Mouse (Mus musculus): ENCODE results near the gene Esam.

The Esam gene

DNA sequence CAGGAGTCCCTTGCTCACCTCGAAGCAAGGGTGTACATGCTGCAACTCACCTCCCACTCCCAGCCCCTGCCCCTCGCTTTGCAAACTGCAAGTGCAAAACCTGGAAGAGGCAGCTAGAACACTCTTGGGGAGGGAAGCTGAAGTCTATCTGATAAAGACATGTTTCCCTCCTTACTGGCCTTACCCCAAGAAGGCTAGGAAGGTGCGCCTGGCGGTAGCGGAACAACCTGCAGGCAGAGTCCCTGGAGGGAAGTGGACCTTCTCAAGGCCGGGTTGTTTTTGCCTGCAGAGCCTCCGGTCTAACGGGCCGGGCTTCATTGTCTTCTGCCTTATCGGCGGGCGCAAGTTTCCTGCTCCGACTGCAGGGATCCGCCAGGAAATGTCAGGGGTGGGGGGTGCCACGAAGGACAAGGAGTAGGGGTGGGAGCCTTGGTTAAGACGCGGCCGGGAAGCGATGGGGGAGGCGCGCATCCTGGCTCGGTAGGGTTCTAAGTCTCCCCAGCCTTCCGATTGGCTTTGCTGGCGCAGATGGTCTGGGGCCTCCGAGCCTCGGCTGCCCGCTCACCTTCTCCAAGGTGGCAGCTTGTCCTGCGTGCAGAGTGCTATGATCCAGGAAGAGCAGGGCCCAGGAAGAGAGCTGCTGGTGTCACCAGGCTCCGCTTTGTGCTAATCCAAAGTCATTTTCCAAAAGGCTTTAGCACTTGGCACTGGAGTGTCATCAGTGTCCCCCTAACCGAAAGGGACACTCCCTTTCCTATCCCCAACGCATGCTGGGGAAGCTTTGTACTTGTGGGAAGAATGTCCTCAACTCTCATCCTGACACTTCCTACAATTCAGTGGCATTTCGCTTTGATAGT, 2.4 kb downstream of the Esam start:
- DNase-seq (ENCODE audit: extremely low spot score, low spot score), result peak; percentile 59

GRCm38 (mm10) chr9:37530888-37531705, 3.2 kb downstream of the Esam start:
- DNase-seq (ENCODE audit: extremely low spot score, low spot score), result peak; percentile 34

- DNase-seq (ENCODE audit: extremely low spot score, low spot score), result no peak
Observed at GRCm38 (mm10) chr9:37536851-37537250, 9.0 kb downstream of the Esam start.

DNA sequence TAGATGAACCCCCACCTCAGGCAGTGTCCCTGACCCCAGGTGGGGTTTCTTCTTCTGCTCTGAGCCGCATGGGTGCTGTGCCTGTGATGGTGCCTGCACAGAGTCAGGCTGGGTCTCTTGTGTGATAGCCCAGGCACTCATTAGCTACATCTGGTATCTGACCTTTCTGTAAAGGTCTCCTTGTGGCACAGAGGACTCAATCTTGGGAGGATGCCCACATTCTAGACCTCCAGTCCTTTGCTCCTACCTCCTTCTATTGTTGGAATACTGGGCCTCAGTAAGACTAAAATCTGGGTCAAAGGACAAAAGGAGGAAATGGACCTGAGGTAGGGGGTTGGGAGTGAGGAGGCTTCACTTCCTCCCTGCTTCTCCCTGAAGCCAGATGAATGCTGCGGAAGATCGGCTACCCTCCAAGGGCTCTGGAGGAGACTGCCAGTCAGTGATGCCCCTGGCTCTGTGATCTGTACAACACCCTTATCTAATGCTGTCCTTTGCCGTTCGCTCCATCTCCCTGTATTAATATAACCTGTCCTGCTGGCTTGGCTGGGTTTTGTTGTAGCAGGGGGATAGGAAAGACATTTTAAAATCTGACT, 9.9 kb downstream of the Esam start:
- DNase-seq (ENCODE audit: extremely low spot score, low spot score), result no peak

- no peak for DNase-seq (ENCODE audit: extremely low spot score, low spot score)
Observed at GRCm38 (mm10) chr9:37539170-37540025, 11.5 kb downstream of the Esam start, which contains the start of gene Vsig2. Gene Vsig2, plus strand, starts transcription at chr9:37539255.

- no peak for DNase-seq (ENCODE audit: extremely low spot score, low spot score)
Observed at GRCm38 (mm10) chr9:37540226-37540625, 12.3 kb downstream of the Esam start.

- no peak for DNase-seq (ENCODE audit: extremely low spot score, low spot score)
Observed at GRCm38 (mm10) chr9:37540701-37541575, 13.1 kb downstream of the Esam start.

DNA sequence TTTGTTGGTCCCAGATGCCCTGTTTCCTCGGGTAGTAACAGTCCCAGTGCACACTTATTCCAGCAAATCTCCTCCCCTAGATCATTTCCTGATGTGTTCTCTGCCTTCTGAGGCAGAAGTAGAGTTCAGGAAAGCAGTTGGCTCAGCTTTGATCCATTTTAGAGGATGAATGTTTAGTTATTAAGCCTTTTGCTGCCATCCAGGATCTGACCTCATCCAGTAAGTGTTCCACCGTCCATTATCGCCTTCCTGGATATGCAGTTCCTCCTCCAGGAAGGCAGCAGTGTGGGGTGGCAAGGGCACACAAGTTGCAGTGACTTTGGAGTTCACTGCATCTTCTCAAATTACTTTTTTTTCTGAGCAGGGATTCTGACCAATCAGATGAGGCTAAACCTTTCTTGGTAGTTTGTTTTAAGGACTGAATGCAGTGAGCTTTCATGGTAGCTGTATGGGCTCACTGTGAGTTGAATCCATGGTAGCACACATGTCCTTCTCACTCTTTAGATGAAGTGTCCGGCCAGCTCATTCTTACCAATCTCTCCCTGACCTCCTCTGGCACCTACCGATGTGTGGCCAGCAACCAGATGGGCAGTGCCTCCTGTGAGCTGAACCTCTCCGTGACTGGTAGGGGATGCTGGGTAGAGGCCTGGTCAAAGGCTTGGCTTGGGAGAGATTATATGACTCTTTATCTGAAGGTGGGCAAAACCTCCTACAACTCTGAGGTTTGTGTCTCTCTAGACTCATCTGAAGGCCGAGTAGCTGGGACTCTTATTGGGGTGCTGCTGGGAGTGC, 14.2 kb downstream of the Esam start:
- no peak for DNase-seq (ENCODE audit: extremely low spot score, low spot score)

GRCm38 (mm10) chr9:37543869-37544440, 16.1 kb downstream of the Esam start:
- DNase-seq (ENCODE audit: extremely low spot score, low spot score), result no peak

GRCm38 (mm10) chr9:37544447-37545165, 16.7 kb downstream of the Esam start:
- DNase-seq (ENCODE audit: extremely low spot score, low spot score), result peak; percentile 60

- DNase-seq (ENCODE audit: extremely low spot score, low spot score), result peak; percentile 36
Observed at GRCm38 (mm10) chr9:37545166-37545610, 17.3 kb downstream of the Esam start.

DNA sequence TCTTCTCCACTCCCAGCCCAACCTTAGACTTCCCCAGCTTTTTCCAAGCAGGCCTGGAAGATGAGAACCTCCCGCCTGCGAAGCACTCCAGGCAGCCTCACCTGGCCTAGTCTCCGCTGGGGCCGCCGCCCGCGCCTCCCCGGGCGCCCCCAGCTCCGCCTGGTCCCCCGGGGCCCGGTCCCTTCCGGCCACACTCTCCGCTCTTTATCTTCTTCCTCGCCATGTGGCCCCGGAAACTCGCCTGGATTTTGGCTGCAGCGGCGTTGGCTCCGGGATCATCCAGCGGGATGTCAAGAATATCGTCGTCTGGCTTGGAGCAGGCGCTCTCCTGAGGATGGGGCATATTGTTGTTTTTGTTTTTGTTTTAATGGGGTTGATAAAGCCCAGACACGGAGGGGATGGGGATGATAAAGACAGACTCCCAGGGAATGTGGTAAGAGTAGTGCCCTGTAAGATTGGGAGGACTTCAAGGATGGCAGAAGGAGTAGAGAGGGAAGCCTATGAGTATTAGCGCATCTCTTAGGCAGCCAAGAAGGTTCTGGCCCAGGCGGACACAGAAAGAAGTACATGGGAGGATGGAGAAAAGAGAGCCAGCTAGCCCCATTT, 18.1 kb downstream of the Esam start:
- DNase-seq (ENCODE audit: extremely low spot score, low spot score), result no peak

DNA sequence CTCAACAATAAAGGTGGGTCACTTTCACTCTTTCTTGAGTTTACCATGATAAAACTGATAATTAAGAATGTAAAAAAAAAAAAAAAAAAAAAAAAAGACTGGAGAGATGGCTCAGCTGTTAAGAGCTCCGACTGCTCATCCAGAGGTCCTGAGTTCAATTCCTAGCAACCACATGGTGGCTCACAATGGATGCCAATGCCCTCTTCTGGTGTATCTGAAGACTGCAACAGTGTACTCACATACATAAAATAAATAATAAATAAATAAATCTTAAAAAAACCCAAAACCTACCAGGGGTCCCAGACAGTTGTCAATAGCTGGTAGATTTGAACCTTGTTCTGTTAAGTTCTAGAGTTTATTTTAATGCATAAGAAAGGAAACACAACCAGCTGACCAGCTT, 19.0 kb downstream of the Esam start:
- no peak for DNase-seq (ENCODE audit: extremely low spot score, low spot score)

DNA sequence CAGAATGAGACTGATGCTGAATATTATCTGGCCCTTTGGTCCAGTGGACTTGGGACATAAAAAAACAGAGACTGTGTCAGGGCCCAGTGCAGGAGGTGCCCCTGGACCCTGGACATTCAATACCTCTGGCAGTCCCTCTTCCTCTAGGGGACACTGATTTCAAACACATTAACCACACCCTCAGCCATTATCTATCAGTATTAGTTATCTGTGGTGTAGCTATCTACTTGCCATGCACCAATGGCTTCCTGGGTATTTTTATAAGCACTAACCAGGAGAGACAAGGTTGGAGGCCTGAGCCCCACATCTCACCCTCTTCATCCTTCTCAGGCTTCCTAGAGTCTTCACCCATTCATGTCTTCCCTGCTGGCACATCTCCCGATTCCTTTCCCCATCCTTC, 22.6 kb downstream of the Esam start:
- DNase-seq (ENCODE audit: extremely low spot score, low spot score), result no peak

DNA sequence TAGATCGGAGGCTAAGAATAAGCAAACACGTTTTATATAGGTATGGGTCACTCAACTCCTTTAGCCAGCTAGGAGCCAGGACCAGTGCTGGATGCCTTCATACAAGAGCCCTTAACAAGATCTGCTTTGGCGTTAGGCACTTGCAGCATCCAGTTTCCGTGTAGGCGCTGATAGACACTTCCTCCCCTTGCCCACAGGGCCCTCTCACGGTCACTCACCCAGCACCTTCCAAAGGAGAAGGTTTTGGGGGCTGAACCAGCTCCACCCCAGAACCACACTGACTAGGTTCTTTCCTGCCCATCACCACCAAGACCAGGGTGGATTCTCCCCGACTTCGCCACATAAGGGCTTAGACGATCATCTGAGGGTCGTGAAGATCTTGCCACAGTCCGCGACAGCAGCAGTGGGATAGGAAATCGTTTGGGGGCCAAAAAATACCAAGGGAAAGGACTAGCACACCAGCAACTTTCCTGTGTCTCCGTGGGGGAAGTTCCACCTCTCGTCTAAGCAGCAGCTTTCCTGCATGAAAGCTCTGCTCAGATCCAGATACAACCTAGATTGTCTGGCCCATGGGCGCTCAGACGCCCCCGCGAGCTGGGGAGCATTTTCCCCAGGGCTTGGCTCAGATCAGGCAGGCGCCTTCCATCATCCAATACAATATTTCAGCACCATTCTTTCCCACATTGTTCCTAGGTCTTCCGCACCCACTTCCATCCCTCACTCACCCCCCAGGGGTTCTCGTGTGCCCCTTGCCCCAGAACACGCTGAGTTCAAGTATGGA, 24.1 kb downstream of the Esam start:
- peak; percentile 30 for DNase-seq (ENCODE audit: extremely low spot score, low spot score)

DNA sequence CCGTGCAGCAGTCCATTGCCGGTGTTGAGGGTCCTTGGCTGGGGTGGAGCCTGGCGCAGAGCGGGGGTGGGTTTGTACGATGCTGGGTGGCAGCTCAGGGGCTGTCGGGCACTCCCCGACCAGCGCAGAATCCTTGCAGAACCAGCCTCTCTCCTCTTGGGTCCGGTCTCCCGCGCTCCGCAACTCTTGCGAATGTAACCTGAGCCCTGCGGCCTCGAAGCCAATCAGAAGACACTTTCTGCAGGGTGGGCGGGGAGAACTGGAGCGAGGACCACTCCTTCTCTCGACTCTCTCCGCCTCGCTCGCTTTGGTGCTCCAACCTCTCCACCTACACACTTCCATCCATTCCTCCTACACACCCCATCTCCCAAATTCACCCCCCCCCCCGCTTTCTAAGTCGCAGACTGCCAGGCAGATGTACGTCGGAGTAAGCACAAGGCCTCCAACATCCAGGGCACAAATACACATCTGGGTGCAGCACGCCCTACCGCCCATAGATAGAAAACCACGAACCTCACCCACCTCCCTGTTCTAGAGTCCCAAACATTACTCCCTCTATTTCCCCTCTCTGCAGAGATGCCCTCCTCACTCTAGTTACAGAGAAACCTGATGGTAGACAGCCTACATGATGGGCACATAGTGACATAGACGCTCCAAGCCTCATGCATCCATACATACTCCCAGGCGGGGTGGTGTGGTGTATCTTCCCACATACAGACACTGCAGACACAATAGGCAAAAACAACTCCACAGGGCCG, 24.8 kb downstream of the Esam start, which contains the start of gene Nrgn:
TSS of gene Nrgn (minus strand) at position 369 of the 758 bp plus-strand sequence.
- DNase-seq (ENCODE audit: extremely low spot score, low spot score), result peak; percentile 82
